Mouse (Mus musculus) heart, postnatal 25 days (tissue): Measurements from ENCODE around the gene Camk2b. TPM values are rescaled to one million over a fixed set of nuclear protein-coding genes. Genes with fewer than 3 reads are reported as not detected.

Experiments used
- DNase-seq: peaks from one replicate; pipeline ENCODE4 v3.0.0; 2022; ENCODE audit warnings: low spot score
- intact Hi-C: fragments of 180-260 bp; cut with DNase I; formaldehyde crosslinking; loops from one replicate; pipeline ENCODE4 v1.15.1; 2025
- total RNA-seq, 2 experiments: library from RNA; stranded (reverse); gene quantifications; 2 replicates each; pipeline ENCODE4 v1.2.3; 2021

Gene Camk2b
- total RNA-seq, 2 experiments from 2014 or later: 6.2 to 6.5 TPM

- DNase-seq: no peak
- intact Hi-C loops: no loop called here
Observed at GRCm38 (mm10) chr11:6053386-6053785, 12.8 kb downstream of the Camk2b start.

GRCm38 (mm10) chr11:6050066-6050560 lies 16.0 kb downstream of the Camk2b start:
- intact Hi-C loops: no loop called here
- DNase-seq: no peak

GRCm38 (mm10) chr11:6048208-6048607 lies 18.0 kb downstream of the Camk2b start:
- intact Hi-C loops: no loop called here
- DNase-seq: no peak

GRCm38 (mm10) chr11:6038929-6039328 lies 27.2 kb downstream of the Camk2b start:
- no peak for DNase-seq
- intact Hi-C loops: no loop called here

- intact Hi-C loops: no loop called here
Observed at GRCm38 (mm10) chr11:6037686-6038085, 28.5 kb downstream of the Camk2b start.

GRCm38 (mm10) chr11:6037198-6037597 lies 29.0 kb downstream of the Camk2b start:
- intact Hi-C loops: no loop called here
- no peak for DNase-seq

More at GRCm38 (mm10) chr11:6037686-6038085, 28.5 kb downstream of the Camk2b start:
- DNase-seq: no peak

- no peak for DNase-seq
- intact Hi-C loops: no loop called here
Observed at GRCm38 (mm10) chr11:6036477-6036876, 29.7 kb downstream of the Camk2b start.

GRCm38 (mm10) chr11:6035521-6035920 lies 30.6 kb downstream of the Camk2b start:
- intact Hi-C loops: no loop called here
- no peak for DNase-seq

GRCm38 (mm10) chr11:6034740-6035139 lies 31.4 kb downstream of the Camk2b start:
- intact Hi-C loops: no loop called here
- DNase-seq: no peak

GRCm38 (mm10) chr11:6033801-6034200 lies 32.4 kb downstream of the Camk2b start:
- intact Hi-C loops: no loop called here
- DNase-seq: no peak

- intact Hi-C loops: no loop called here
- DNase-seq: no peak
Observed at GRCm38 (mm10) chr11:6033147-6033546, 33.0 kb downstream of the Camk2b start.

- DNase-seq: peak; percentile 43
- intact Hi-C loops: no loop called here
Observed at GRCm38 (mm10) chr11:6030650-6031049, 35.5 kb downstream of the Camk2b start.

GRCm38 (mm10) chr11:6029790-6030189 lies 36.4 kb downstream of the Camk2b start:
- DNase-seq: no peak
- intact Hi-C loops: no loop called here

- no peak for DNase-seq
- intact Hi-C loops: no loop called here
Observed at GRCm38 (mm10) chr11:6028911-6029310, 37.3 kb downstream of the Camk2b start.

GRCm38 (mm10) chr11:6026361-6026760 lies 39.8 kb downstream of the Camk2b start:
- intact Hi-C loops: no loop called here
- DNase-seq: no peak

GRCm38 (mm10) chr11:6024923-6025652 lies 41.1 kb downstream of the Camk2b start:
- intact Hi-C loops: no loop called here
- DNase-seq: no peak

GRCm38 (mm10) chr11:6020897-6021839 lies 45.0 kb downstream of the Camk2b start:
- no peak for DNase-seq
- intact Hi-C loops: no loop called here

GRCm38 (mm10) chr11:6020360-6020759 lies 45.8 kb downstream of the Camk2b start:
- intact Hi-C loops: no loop called here
- DNase-seq: no peak

GRCm38 (mm10) chr11:6018218-6019010 lies 47.7 kb downstream of the Camk2b start:
- intact Hi-C loops: no loop called here
- no peak for DNase-seq
